Mouse (Mus musculus): Measurements from ENCODE around the gene Cdsn. TPM values are rescaled to one million over a fixed set of nuclear protein-coding genes. Genes with fewer than 3 reads are reported as not detected.

The Cdsn gene
- polyA plus RNA-seq, 1 experiment from 2014 or later: 0.59 TPM

GRCm38 (mm10) chr17:35513886-35514285, 38.0 kb upstream of the Cdsn start:
- Histone ChIP-seq H3K27ac (no peak overlapping the region), H3K4me1 (replicated peaks) (peaks cover 34% of the 10 kb centered on the region), H3K9ac (no peak overlapping the region), H3K9me3 (replicated peaks) (no peaks in the 10 kb centered on the region), H3K27me3 (peaks cover 9% of the 10 kb centered on the region; the same call in 1 of the 2 replicates), H3K36me3 (no peaks in the 10 kb centered on the region), H3K4me3 (peak overlapping the region; percentile 81; the same call in 1 of the 2 replicates), H3K4me2 (peak overlapping the region; percentile 78)
- ATAC-seq (replicated peaks; ENCODE audit: insufficient number of reproducible peaks, insufficient read depth, low FRiP score, low read depth): no peak
- 22% methylated on average over 2 of the region's 2 CpGs for WGBS

DNA sequence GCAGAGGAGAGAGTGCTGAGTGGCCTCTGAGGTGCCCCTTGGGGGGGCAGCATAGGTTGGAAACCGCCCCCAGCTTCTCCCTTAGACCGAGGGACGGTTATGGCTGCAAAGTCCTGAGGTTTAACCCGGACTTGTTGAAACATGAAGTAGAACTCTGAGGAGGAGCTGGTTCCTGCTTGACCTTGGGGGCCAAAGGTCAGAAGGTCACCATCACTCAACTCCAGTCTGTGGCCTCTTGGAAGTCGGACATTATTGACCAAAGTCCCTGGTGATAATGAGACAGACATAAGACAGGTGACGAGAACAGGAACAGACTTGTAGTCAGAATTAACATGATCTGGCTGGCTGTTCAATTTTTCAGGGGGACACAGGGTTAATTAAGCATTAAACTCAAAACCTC, 37.2 kb upstream of the Cdsn start:
- Histone ChIP-seq H3K27ac (no peak overlapping the region), H3K27me3 (0 out of 2 replicates have a peak, but pooled peaks cover under 1% of the 10 kb centered on the region), H3K4me2 (peak overlapping the region; percentile 78), H3K9me3 (replicated peaks) (no peaks in the 10 kb centered on the region), H3K4me3 (peak overlapping the region; percentile 81), H3K9ac (peak overlapping the region; percentile 68), H3K36me3 (no peaks in the 10 kb centered on the region), H3K4me1 (replicated peaks) (peaks cover 34% of the 10 kb centered on the region)
- 61% methylated on average over 6 of the region's 6 CpGs for WGBS
- no peak for ATAC-seq (replicated peaks; ENCODE audit: insufficient number of reproducible peaks, insufficient read depth, low FRiP score, low read depth)

DNA sequence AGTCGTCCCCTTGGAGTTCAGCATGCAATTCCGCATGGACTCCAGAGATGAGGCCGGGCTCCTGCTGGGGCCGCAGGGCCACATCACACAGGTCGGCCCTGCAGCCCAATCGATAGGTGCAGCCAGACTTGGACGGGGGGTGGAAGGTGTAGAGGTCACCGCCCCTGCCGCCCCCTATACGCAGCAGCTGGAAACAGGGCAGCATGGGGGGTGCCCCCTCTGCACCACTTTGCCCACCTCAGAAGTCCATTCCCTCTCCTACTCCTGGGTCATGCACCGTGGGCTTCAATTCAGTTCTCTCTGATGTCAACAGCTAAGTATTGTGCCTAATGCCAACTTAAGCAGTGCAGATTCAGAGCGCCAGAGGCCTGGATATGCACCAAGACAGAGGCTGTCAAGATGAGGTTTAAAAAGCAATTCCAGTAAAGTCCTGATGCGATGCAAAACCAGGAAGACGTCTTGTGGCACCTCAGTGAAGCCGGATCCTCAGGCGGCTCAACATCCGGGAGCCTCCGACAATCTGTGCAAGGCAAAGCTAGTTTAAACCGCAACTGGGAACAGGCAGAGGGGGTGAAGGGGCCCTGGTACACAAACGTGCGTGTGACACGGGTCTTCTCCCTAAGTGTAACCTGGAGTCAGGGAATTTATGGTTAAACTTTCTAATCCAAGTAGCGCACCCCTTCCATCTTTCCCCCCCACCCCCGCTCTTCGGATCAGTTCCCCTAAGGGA, 35.9 kb upstream of the Cdsn start:
- peak overlapping the region; percentile 81 for H3K4me3 ChIP-seq
- peak overlapping the region; percentile 68 for H3K9ac ChIP-seq
- ATAC-seq (replicated peaks; ENCODE audit: insufficient number of reproducible peaks, insufficient read depth, low FRiP score, low read depth): no peak
- H3K36me3 ChIP-seq: no peaks in the 10 kb centered on the region
- H3K27ac ChIP-seq: peak overlapping the region; percentile 53
- peaks cover 34% of the 10 kb centered on the region for H3K4me1 ChIP-seq (replicated peaks)
- no peaks in the 10 kb centered on the region for H3K27me3 ChIP-seq
- H3K9me3 ChIP-seq (replicated peaks): no peaks in the 10 kb centered on the region
- H3K4me2 ChIP-seq: peak overlapping the region; percentile 78
- 4% methylated on average over 25 of the region's 25 CpGs for WGBS

DNA sequence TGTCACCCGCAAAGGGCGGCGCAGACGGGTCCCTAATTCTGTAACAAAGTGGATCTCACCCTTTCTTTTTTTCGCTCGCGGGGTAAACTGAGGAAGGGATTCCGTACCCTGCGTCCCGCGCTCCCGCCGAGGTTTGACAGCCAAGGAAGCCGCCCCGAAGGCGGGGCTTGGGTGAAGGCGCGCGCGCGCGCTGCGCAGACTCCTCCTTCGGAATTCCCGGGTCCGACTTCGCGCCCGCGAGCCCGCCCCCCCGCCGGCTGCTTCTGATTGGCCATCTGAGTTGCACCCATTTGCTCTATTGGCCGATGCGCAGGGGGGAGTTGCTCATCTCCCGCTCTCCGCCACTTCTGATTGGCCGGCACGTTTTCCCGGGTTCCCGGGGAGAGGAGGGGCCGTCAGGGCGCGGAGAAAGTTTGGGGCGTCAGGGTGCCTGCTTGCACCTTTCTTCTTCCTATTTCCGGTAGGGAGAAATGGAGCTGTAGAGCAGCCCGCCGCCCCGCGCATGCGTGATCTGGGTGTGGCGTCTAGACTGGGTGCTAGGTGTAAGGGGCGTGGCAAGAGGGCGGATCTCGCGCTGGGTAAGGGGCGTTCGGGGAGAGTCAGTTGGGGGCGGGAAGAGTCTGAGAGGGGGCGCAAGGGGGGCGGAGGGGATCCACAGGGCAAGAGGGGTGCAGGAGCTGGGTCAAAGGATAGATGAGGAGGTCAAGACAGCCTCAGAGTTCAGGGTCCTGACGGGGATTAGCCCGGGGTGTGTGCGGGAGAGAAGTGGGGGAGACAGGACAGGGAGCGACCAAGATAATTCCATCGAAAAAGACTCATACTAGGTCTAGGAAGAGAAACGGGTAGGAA, 35.1 kb upstream of the Cdsn start, which contains the start of the genes Tcf19 and Cchcr1:
Gene Tcf19 (minus strand): TSS at position 173 of the 849 bp plus-strand sequence.
Gene Cchcr1 (plus strand): TSS at position 449 of the 849 bp plus-strand sequence.
- under 1% methylated on average over 67 of the region's 67 CpGs for WGBS
- H3K9ac ChIP-seq: peak within 1 kb of the TSS; percentile 68
- peak within 1 kb of the TSS; percentile 81 for H3K4me3 ChIP-seq
- H3K27me3 ChIP-seq: no peaks in the 10 kb centered on the region
- ATAC-seq (replicated peaks; ENCODE audit: insufficient number of reproducible peaks, insufficient read depth, low FRiP score, low read depth): peak; percentile 96
- H3K36me3 ChIP-seq: no peaks in the 10 kb centered on the region
- H3K27ac ChIP-seq: peak within 1 kb of the TSS; percentile 53
- peak within 1 kb of the TSS; percentile 78 for H3K4me2 ChIP-seq
- H3K9me3 ChIP-seq (replicated peaks): no peaks in the 10 kb centered on the region
- peaks cover 34% of the 10 kb centered on the region for H3K4me1 ChIP-seq (replicated peaks)

GRCm38 (mm10) chr17:35517526-35517925, 34.4 kb upstream of the Cdsn start:
- H3K4me1 ChIP-seq (replicated peaks): peaks cover 34% of the 10 kb centered on the region
- no peaks in the 10 kb centered on the region for H3K27me3 ChIP-seq
- no peaks in the 10 kb centered on the region for H3K9me3 ChIP-seq (replicated peaks)
- 0 out of 2 replicates have a peak, but pooled peaks cover 1% of the 10 kb centered on the region for H3K36me3 ChIP-seq
- WGBS: 6% methylated on average over 12 of the region's 12 CpGs
- peak overlapping the region; percentile 81 for H3K4me3 ChIP-seq
- peak overlapping the region; percentile 41 for H3K27ac ChIP-seq
- peak overlapping the region; percentile 67 for H3K9ac ChIP-seq
- ATAC-seq (replicated peaks; ENCODE audit: insufficient number of reproducible peaks, insufficient read depth, low FRiP score, low read depth): no peak
- peak overlapping the region; percentile 78 for H3K4me2 ChIP-seq

- Histone ChIP-seq H3K36me3 (peaks cover 36% of the 10 kb centered on the region), H3K4me3 (no peak overlapping the region), H3K27ac (no peak overlapping the region), H3K4me2 (no peak overlapping the region), H3K4me1 (replicated peaks) (no peaks in the 10 kb centered on the region), H3K9ac (no peak overlapping the region), H3K9me3 (replicated peaks) (no peaks in the 10 kb centered on the region), H3K27me3 (no peaks in the 10 kb centered on the region)
- no peak for ATAC-seq (replicated peaks; ENCODE audit: insufficient number of reproducible peaks, insufficient read depth, low FRiP score, low read depth)
- WGBS: 81% methylated on average over 9 of the region's 9 CpGs
Observed at GRCm38 (mm10) chr17:35524354-35524753, 27.6 kb upstream of the Cdsn start.

DNA sequence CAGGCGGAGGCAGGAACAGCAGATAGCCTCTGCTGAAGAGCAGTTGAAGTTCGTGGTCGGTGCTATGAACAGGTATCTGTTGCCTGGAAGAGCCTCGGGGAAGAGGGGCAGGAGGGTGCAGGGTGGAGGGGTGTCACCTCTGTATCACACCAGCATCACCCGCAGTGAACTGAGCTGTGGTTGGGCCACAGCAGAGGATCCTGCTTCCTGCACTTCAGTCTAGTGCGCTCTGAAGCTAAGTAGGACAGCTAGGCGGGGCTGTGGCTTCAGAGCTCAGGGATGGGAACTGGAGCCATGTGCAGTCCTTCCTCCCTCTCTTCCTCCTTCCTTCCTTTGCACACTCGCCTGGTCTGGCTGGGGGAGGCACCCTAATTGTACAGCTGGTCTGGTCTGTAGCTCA, 25.3 kb upstream of the Cdsn start:
- 60% methylated on average over 8 of the region's 8 CpGs for WGBS
- peaks cover 43% of the 10 kb centered on the region for H3K36me3 ChIP-seq
- ATAC-seq (replicated peaks; ENCODE audit: insufficient number of reproducible peaks, insufficient read depth, low FRiP score, low read depth): no peak

DNA sequence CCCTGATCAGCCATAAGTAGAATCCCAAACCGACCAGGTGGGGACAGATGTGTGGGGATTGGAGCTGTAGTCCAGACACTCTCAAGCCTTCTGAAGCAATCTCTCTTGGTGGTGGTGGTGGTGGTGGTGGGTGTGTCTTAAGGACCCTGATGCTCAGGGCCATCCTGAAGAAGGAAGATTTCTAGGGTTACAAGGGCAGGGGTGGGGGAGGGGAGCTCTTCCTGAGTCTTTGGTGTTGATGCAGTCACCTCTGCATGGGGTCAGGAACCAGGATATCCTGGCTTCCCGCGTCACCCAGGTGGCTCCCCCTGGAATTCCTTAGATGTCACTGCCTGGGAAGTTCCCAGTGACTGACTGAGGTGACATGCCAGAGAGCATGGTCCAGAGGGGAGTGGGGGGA, 19.6 kb upstream of the Cdsn start:
- Histone ChIP-seq H3K4me3 (no peak overlapping the region), H3K9ac (no peak overlapping the region), H3K36me3 (peaks cover 21% of the 10 kb centered on the region), H3K4me1 (replicated peaks) (no peaks in the 10 kb centered on the region), H3K4me2 (no peak overlapping the region), H3K27ac (no peak overlapping the region), H3K27me3 (peaks cover 12% of the 10 kb centered on the region; the same call in 1 of the 2 replicates), H3K9me3 (replicated peaks) (no peaks in the 10 kb centered on the region)
- no peak for ATAC-seq (replicated peaks; ENCODE audit: insufficient number of reproducible peaks, insufficient read depth, low FRiP score, low read depth)
- WGBS: 4% methylated on average over 3 of the region's 3 CpGs

More for the DNA sequence above, 25.3 kb upstream of the Cdsn start:
- Histone ChIP-seq H3K4me3 (no peak overlapping the region), H3K27ac (no peak overlapping the region), H3K9me3 (replicated peaks) (no peaks in the 10 kb centered on the region), H3K9ac (no peak overlapping the region), H3K27me3 (no peaks in the 10 kb centered on the region), H3K4me1 (replicated peaks) (no peaks in the 10 kb centered on the region), H3K4me2 (no peak overlapping the region)

- no peak within 1 kb of the TSS for H3K4me2 ChIP-seq
- H3K9me3 ChIP-seq (replicated peaks): no peaks in the 10 kb centered on the region
- no peak within 1 kb of the TSS for H3K4me3 ChIP-seq
- no peak within 1 kb of the TSS for H3K27ac ChIP-seq
- no peaks in the 10 kb centered on the region for H3K4me1 ChIP-seq (replicated peaks)
- ATAC-seq (replicated peaks; ENCODE audit: insufficient number of reproducible peaks, insufficient read depth, low FRiP score, low read depth): no peak
- H3K36me3 ChIP-seq: peaks cover 21% of the 10 kb centered on the region
- peaks cover 12% of the 10 kb centered on the region; the same call in 1 of the 2 replicates for H3K27me3 ChIP-seq
- WGBS: 14% methylated on average over 7 of the region's 7 CpGs
- no peak within 1 kb of the TSS for H3K9ac ChIP-seq
Observed at GRCm38 (mm10) chr17:35532901-35533300, 19.0 kb upstream of the Cdsn start, which contains the start of gene Psors1c2. TSS of gene Psors1c2 (plus strand) at chr17:35533201.

GRCm38 (mm10) chr17:35534343-35534742, 17.6 kb upstream of the Cdsn start:
- H3K36me3 ChIP-seq: peaks cover 7% of the 10 kb centered on the region
- H3K4me3 ChIP-seq: no peak overlapping the region
- no peak overlapping the region for H3K9ac ChIP-seq
- peaks cover 15% of the 10 kb centered on the region; the same call in 1 of the 2 replicates for H3K27me3 ChIP-seq
- no peak for ATAC-seq (replicated peaks; ENCODE audit: insufficient number of reproducible peaks, insufficient read depth, low FRiP score, low read depth)
- H3K9me3 ChIP-seq (replicated peaks): no peaks in the 10 kb centered on the region
- H3K27ac ChIP-seq: no peak overlapping the region
- no peak overlapping the region for H3K4me2 ChIP-seq
- H3K4me1 ChIP-seq (replicated peaks): no peaks in the 10 kb centered on the region
- 9% methylated on average over 6 of the region's 6 CpGs for WGBS

DNA sequence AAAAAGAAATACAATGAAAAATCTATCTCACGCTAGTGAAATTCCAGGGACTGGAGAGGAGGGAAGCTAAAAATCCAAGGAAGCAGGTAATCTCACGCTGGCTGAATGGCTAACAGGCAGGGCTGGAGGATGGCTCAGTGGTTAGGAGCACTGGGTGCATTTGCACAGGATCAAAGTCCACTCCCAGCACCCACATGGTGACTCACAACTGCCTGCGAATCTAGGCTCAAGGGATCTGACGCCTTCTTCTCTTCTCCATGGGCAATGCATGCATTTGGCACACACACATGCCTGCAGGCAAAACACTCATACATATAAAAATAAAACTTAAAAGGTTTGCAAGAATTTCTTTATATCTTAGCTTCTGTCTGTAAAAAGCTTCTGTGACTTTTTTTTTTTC, 14.5 kb upstream of the Cdsn start:
- Histone ChIP-seq H3K27me3 (peaks cover 15% of the 10 kb centered on the region; the same call in 1 of the 2 replicates), H3K9ac (no peak overlapping the region), H3K9me3 (replicated peaks) (no peaks in the 10 kb centered on the region), H3K27ac (no peak overlapping the region), H3K36me3 (no peaks in the 10 kb centered on the region), H3K4me2 (no peak overlapping the region), H3K4me3 (no peak overlapping the region), H3K4me1 (replicated peaks) (no peaks in the 10 kb centered on the region)
- 86% methylated on average over 4 of the region's 4 CpGs for WGBS
- ATAC-seq (replicated peaks; ENCODE audit: insufficient number of reproducible peaks, insufficient read depth, low FRiP score, low read depth): no peak
